Mouse (Mus musculus) heart, embryonic 13.5 days (tissue): ENCODE data around the gene Plcd3. TPM values are rescaled to one million over a fixed set of nuclear protein-coding genes. Genes with fewer than 3 reads are reported as not detected.

Source experiments
- ATAC-seq: fragments of 200-750 bp; cut with Nextera tagmentation; 2 replicates; pipeline ENCODE4 v1.8.0; 2017; ENCODE audit warnings: moderate TSS enrichment; ENCODE audit not compliant: insufficient number of reproducible peaks, low FRiP score, low TSS enrichment; ENCODE audit errors: extremely low read depth
- H3K27ac ChIP-seq: fragments of 300-500 bp; sonication (generic); replicated peaks from 2 replicates; pipeline ENCODE4 v1.5.1; 2015; ENCODE audit warnings: moderate library complexity, mild to moderate bottlenecking, inconsistent platforms
- H3K27me3 ChIP-seq: fragments of 300-500 bp; sonication (generic); replicated peaks from 2 replicates; pipeline ENCODE4 v1.6.1; 2015; ENCODE audit warnings: mild to moderate bottlenecking, inconsistent platforms
- H3K36me3 ChIP-seq: fragments of 300-500 bp; sonication (generic); 2 replicates; pipeline ENCODE4 v1.6.1; 2015; ENCODE audit warnings: mild to moderate bottlenecking, inconsistent platforms
- H3K4me1 ChIP-seq: fragments of 300-500 bp; sonication (generic); 2 replicates; pipeline ENCODE4 v1.6.1; 2015; ENCODE audit warnings: inconsistent platforms
- H3K4me2 ChIP-seq: fragments of 300-500 bp; sonication (generic); 2 replicates; pipeline ENCODE4 v1.6.1; 2015; ENCODE audit warnings: inconsistent platforms, mild to moderate bottlenecking, moderate library complexity
- H3K4me3 ChIP-seq: fragments of 300-500 bp; sonication (generic); 2 replicates; pipeline ENCODE4 v1.5.1; 2015; ENCODE audit warnings: moderate library complexity, mild to moderate bottlenecking, inconsistent platforms
- H3K9ac ChIP-seq: fragments of 300-500 bp; sonication (generic); 2 replicates; pipeline ENCODE4 v1.6.1; 2015; ENCODE audit warnings: inconsistent platforms, mild to moderate bottlenecking, moderate library complexity
- H3K9me3 ChIP-seq: fragments of 300-500 bp; sonication (generic); 2 replicates; pipeline ENCODE4 v1.6.1; 2016; ENCODE audit warnings: inconsistent platforms
- WGBS: fragments of 180-500 bp; shearing (Covaris S2); methylation state at CpG from one replicate; pipeline ENCODE4 v1.1.7; 2015; ENCODE audit warnings: mixed read lengths; 5-methylcytosine and 5-hydroxymethylcytosine counted together
- polyA plus RNA-seq: library from polyadenylated mRNA; unstranded; fragments of >200 nt; fragmentation: Nextera tagmentation; extraction: Ambion mirVana; gene quantifications from 2 replicates; pipeline ENCODE4 v1.2.1, GENCODE M21; 2015

Gene Plcd3
- polyA plus RNA-seq, 1 experiment from 2014 or later, result 8.7 TPM

DNA sequence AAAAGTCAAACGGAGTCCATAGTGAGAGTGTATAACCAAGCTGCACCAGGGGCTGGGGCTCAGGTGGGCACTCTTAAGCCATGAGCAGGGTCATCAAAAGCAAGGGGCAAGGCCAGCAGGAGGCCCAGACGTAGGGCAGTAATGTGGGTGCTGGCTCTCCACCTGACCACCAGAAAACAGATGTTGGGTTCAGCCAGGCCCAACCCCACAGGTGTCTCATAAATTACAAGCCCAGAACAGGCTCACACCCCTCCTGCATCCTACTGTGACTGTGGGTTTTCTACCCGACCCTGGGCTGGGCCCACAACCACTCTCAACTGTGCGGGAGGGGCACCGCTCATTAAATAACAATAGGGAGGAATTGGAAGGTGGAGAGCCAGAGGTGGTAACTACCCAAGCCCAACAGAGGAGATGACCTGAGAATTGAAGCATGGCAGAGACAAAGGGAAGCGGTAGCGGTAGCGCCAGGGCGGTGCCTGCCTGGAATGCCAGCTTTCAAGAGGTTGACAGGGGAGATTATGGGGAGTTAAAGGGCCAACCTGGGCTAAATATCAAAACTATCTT, 6.3 kb downstream of the Plcd3 start:
- Histone ChIP-seq H3K27ac (peak overlapping the region; percentile 65), H3K4me1 (peaks cover 70% of the 10 kb centered on the region), H3K4me3 (no peak overlapping the region), H3K27me3 (peaks cover 5% of the 10 kb centered on the region; the same call in 1 of the 2 replicates), H3K36me3 (no peaks in the 10 kb centered on the region), H3K9ac (peak overlapping the region; percentile 47; the same call in 1 of the 2 replicates), H3K9me3 (no peaks in the 10 kb centered on the region), H3K4me2 (no peak overlapping the region)
- 74% methylated on average over 9 of the region's 9 CpGs for WGBS
- ATAC-seq, result no peak

DNA sequence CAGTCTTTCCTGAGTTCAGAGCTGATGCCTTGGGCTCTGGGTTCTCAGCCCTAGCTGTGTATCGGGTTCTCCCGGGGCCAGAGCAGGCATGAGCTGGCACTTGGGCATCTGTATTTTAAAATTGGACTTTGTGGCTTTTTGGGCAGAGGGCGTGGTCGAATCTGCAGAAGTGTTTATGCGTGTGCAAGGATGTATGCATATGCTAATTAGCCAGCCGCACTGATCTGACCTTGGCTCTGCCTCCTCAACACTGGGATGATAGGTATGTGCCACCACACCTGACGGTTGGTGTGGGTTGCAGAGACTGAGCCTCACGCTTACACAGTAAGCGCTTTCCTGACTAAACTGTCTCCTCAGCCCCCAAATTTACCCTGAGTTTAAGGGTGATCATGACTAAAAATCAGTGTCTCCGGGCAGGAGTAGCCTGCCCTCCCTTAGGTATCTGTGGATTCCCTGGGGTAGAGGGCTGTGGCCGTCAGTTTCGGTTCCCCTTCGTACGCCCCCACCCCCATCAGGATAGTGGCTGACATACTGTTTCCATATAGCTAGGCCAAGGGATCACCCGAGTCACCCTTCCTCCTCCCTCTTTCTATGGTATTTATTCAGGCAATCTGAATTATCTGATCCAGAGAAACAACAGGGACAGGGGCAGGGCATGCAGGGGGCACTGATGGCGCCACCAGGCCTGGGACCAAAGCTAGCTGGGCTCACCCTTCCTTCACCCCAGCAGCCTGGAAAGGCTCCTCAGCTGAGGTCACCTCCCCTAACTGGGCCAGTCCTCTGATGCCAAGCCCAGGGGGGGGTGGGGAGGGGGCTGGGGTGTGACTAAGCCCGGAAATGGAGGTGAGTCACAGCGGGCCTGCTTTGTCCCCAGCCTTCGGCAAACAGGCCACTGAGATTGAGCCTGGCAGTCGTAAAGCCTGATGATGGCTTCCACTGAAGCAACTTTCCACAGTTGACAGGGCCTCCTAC, 7.3 kb downstream of the Plcd3 start:
- Histone ChIP-seq H3K4me2 (no peak overlapping the region), H3K4me3 (no peak overlapping the region), H3K36me3 (no peaks in the 10 kb centered on the region), H3K9ac (peak overlapping the region; percentile 47; the same call in 1 of the 2 replicates), H3K9me3 (no peaks in the 10 kb centered on the region), H3K27me3 (no peaks in the 10 kb centered on the region), H3K4me1 (peaks cover 60% of the 10 kb centered on the region), H3K27ac (peak overlapping the region; percentile 65)
- ATAC-seq, result 0 out of 2 replicates have a peak, but pooled peaks have one; percentile 33
- WGBS, result 59% methylated on average over 20 of the region's 20 CpGs

DNA sequence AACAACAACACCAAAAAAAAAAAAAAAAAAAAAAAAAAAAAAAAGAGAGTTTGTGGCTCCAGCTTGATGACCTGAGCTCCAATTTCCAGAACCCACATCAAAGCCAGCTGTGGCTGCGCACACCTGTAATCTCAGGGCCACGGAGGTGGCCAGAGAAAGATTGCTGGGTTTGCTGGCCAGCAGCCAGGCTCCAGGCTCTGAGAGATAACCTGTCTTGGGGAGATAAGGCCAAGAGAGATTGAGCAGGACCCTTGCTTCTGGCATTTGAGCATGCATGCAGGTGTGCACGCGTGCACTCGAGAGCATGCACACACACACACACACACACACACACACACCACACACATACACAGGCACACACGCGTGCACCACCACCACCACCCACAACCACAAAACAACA, 8.2 kb downstream of the Plcd3 start:
- Histone ChIP-seq H3K27me3 (no peaks in the 10 kb centered on the region), H3K27ac (peak overlapping the region; percentile 65; the same call in 1 of the 2 replicates), H3K4me3 (no peak overlapping the region), H3K4me2 (no peak overlapping the region), H3K9me3 (no peaks in the 10 kb centered on the region), H3K4me1 (peaks cover 52% of the 10 kb centered on the region), H3K9ac (no peak overlapping the region), H3K36me3 (no peaks in the 10 kb centered on the region)
- no peak for ATAC-seq
- WGBS, result 68% methylated on average over 7 of the region's 7 CpGs

DNA sequence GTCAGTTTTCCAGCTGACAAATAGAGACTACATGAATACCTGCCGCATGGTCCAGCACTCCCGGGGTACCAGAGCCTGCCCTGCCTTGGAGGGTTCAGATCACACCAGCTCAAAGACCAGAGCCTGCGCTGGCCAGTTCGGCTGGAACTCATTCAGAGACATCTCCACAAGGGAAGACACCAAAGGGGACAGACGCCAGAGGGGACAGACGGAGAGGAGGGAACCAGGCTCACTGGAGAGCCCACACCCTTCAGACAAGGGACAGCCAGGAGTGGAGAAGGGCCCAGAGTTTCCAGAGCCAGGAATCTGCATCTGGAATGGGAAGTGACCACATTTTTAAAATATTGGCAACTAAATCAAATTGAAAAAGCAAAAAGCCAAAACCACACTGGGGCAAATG, 19.8 kb downstream of the Plcd3 start:
- Histone ChIP-seq H3K27me3 (peaks cover 33% of the 10 kb centered on the region), H3K9ac (no peak overlapping the region), H3K4me3 (no peak overlapping the region), H3K36me3 (peaks cover 16% of the 10 kb centered on the region), H3K4me2 (no peak overlapping the region), H3K9me3 (no peaks in the 10 kb centered on the region), H3K27ac (no peak overlapping the region), H3K4me1 (peaks cover 8% of the 10 kb centered on the region)
- no peak for ATAC-seq
- WGBS, result 65% methylated on average over 6 of the region's 6 CpGs

DNA sequence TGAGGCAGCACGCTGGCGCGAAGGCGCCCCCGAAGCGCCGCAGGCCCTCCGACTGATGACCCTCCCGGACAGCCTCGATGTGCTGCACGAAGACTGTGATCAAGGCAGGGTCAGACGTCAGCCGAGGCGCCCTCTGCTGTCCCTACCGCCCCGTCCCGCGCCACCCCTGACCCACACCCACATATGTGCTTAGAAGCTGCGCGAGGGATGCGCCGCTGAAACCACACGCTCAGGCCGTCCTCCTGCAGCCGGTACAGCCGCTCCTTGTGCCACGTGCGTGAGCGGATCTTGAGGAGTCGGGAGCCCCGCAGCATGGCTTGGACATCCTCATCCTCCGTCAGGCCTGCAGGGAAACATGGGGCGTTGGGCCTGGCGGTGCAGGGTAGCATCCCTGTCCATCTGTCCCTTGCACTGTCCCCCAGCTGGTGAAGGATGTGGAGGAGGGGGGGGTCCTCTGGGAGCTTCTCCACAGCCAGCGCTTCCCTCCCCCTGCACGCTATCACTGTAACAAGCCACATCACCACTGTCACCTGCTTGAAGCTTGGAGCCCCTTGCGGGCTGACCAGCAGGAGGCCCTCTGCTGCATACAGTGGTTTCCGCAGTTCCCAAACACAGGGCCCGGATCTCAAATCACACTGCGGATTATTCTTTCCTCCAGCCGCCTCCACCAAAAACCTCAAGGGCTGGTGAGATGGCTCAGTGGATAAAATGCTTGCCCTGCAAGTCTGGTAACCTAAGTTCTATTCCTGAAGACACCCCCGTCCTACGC, 21.0 kb downstream of the Plcd3 start:
- H3K27ac ChIP-seq, result no peak overlapping the region

DNA sequence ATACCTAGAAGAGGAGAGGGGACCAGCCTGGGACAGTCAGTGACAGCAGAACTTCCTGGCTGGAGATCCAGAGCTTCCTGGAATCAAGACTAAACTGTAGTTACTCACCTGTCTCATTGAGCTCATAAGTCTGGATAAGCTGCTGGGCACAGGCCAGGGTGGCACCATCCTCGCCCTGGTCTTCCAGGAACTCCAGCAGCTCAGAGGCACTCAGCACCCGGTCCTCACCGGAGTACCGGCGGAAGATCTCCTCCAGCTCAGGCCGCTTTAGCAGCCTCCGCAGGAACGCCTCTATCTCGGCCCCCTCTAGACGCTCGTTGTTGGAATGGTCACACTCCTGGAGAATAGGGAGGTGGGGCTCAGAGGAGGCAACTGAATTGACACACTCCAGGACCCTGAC, 23.3 kb downstream of the Plcd3 start:
- Histone ChIP-seq H3K4me1 (peaks cover 38% of the 10 kb centered on the region), H3K27ac (no peak overlapping the region), H3K4me3 (no peak overlapping the region), H3K27me3 (peaks cover 33% of the 10 kb centered on the region), H3K36me3 (peaks cover 32% of the 10 kb centered on the region), H3K9ac (no peak overlapping the region), H3K4me2 (no peak overlapping the region), H3K9me3 (no peaks in the 10 kb centered on the region)
- ATAC-seq, result no peak
- WGBS, result 76% methylated on average over 11 of the region's 11 CpGs

More for the DNA sequence above, 21.0 kb downstream of the Plcd3 start:
- Histone ChIP-seq H3K9me3 (no peaks in the 10 kb centered on the region), H3K4me3 (peak overlapping the region; percentile 49), H3K4me1 (peaks cover 15% of the 10 kb centered on the region), H3K4me2 (peak overlapping the region; percentile 69), H3K36me3 (peaks cover 28% of the 10 kb centered on the region), H3K9ac (peak overlapping the region; percentile 75), H3K27me3 (peaks cover 33% of the 10 kb centered on the region)
- ATAC-seq, result no peak
- WGBS, result 4% methylated on average over 42 of the region's 43 CpGs

DNA sequence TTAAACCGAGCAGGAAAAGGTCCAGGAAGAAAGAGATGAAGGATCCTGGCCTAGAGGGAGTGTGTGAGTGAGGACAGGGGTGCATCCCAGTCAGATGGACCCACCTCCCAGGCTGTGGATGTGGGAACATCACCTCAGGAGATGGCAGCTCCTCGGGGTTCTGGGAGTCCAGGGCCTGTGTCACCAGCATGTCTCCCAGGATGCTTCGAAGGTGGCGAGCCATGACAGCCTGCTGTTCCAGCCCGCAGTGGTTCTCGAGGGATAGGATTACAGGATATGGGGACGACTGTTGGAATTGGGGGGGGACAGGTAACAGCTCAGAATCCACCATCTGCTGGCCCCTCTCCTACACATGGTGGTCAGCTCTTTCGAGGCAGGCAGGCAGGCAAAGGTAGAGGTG, 24.9 kb downstream of the Plcd3 start:
- 78% methylated on average over 8 of the region's 8 CpGs for WGBS
- H3K27me3 ChIP-seq, result peaks cover 21% of the 10 kb centered on the region
- H3K9ac ChIP-seq, result no peak overlapping the region
- H3K4me1 ChIP-seq, result peaks cover 38% of the 10 kb centered on the region
- H3K36me3 ChIP-seq, result peaks cover 45% of the 10 kb centered on the region
- no peak for ATAC-seq
- no peak overlapping the region for H3K4me3 ChIP-seq
- H3K9me3 ChIP-seq, result no peaks in the 10 kb centered on the region
- no peak overlapping the region for H3K27ac ChIP-seq
- no peak overlapping the region for H3K4me2 ChIP-seq

DNA sequence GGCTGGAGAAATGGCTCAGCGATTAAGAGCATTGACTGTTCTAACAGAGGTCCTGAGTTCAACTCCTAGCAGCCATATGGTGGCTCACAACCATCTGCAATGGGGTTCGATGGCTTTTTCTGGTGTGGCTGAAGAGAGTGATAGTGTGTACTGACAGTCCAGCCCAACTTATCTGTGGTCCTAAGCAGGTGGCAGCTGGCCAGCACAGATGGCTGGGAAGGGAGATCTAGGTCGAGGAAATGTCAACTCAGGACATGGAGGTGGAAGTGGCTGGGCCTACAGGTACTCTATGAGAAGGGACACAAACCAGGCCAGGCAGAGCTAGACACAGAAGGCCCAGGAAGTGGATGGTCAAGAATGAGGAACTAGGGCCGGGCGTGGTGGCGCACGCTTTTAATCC, 25.4 kb downstream of the Plcd3 start:
- peaks cover 16% of the 10 kb centered on the region for H3K27me3 ChIP-seq
- 75% methylated on average over 7 of the region's 7 CpGs for WGBS
- no peak overlapping the region for H3K4me3 ChIP-seq
- no peak overlapping the region for H3K27ac ChIP-seq
- no peak for ATAC-seq
- no peak overlapping the region for H3K4me2 ChIP-seq
- peaks cover 51% of the 10 kb centered on the region for H3K36me3 ChIP-seq
- no peaks in the 10 kb centered on the region for H3K9me3 ChIP-seq
- H3K4me1 ChIP-seq, result peaks cover 38% of the 10 kb centered on the region
- H3K9ac ChIP-seq, result no peak overlapping the region

DNA sequence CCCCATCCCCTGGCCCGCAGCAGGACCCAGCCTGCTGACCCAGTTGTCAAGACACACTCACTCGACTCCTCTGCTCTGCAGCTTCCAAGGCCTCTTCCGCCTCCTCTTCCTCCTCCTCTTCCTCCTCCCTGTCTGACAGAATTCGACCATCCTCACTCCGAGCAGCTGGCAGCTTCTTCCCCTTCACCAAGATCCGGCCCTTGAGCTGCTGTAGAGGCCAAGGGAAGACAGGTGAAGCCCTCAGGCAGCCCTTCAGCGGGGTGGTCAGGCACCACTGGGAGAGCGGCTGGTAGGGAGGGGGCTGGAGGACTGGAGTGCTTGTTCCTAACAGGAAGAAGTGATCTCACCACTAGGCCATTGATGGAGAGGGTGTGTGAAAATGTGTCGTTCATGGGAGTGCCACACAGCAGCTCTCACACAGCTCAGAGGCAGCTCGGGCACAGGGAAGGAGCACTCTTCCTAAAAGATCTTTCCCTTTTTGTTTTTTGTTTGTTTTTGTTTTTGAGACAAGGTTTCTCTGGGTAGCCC, 26.6 kb downstream of the Plcd3 start:
- peak overlapping the region; percentile 39; the same call in 1 of the 2 replicates for H3K4me2 ChIP-seq
- H3K4me1 ChIP-seq, result peaks cover 30% of the 10 kb centered on the region
- H3K4me3 ChIP-seq, result 0 out of 2 replicates have a peak overlapping the region, but pooled peaks have one; percentile 10
- peak overlapping the region; percentile 65 for H3K9ac ChIP-seq
- peaks cover 62% of the 10 kb centered on the region for H3K36me3 ChIP-seq
- ATAC-seq, result no peak
- H3K27ac ChIP-seq, result 0 out of 2 replicates have a peak overlapping the region, but pooled peaks have one; percentile 9
- H3K9me3 ChIP-seq, result no peaks in the 10 kb centered on the region
- peaks cover 5% of the 10 kb centered on the region for H3K27me3 ChIP-seq
- 17% methylated on average over 10 of the region's 10 CpGs for WGBS

DNA sequence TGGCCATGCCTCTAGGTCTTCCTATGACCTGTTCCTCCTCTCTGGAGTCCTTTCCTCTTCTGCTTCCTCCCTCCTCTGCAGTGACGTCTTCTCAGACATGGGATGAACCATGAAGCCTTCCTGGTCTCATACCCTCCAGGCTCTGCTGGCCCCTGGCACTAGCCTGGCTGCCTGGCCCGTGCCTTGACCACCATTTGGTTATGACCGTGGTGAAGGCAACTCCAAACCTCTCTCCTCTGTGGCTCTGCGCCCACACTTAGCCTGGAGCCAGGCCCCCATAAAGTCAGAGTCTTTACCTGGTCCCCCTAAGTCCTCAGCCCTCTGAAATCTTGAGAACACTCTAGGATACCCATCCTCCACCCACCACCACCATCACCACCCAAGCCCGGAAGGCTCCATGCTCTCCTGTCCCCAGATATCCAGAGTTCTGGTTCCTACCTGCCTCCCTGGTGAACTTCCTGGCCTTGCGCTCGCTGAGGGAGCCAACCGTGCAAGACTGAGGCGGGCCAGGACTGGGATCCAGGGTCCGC, 27.3 kb downstream of the Plcd3 start:
- Histone ChIP-seq H3K9ac (peak overlapping the region; percentile 65; the same call in 1 of the 2 replicates), H3K4me2 (peak overlapping the region; percentile 39; the same call in 1 of the 2 replicates), H3K36me3 (peaks cover 69% of the 10 kb centered on the region), H3K4me1 (peaks cover 30% of the 10 kb centered on the region), H3K4me3 (no peak overlapping the region), H3K27me3 (no peaks in the 10 kb centered on the region; the same call in 1 of the 2 replicates), H3K9me3 (no peaks in the 10 kb centered on the region), H3K27ac (0 out of 2 replicates have a peak overlapping the region, but pooled peaks have one; percentile 9)
- 63% methylated on average over 10 of the region's 10 CpGs for WGBS
- no peak for ATAC-seq
